Mouse (Mus musculus) heart, postnatal 36 days (tissue): Measurements from ENCODE around the gene Gapdh. TPM values are rescaled to one million over a fixed set of nuclear protein-coding genes. Genes with fewer than 3 reads are reported as not detected.
A peak's percentile ranks its signal among the peaks of the same experiment; 100 is the strongest.
"Not testable (repeated sequence)": the region's sequence is repeated elsewhere in the genome, so short reads cannot be mapped to it uniquely, and the experiment has no call there.

Experiments used
- DNase-seq, 2 experiments: peaks; one replicate each; pipeline ENCODE4 v3.0.0; 2021 to 2022
- intact Hi-C: fragments of 180-260 bp; cut with DNase I; formaldehyde crosslinking; loops from one replicate; pipeline ENCODE4 v1.15.1; 2025
- total RNA-seq, 2 experiments: library from RNA; stranded (reverse); gene quantifications; 2 replicates each; pipeline ENCODE4 v1.2.3; 2021

The Gapdh gene
- total RNA-seq, 2 experiments from 2014 or later: 4,473 to 4,723 TPM

- no peak for DNase-seq
- intact Hi-C loops: no loop called here
These were observed 6.2 kb upstream of the Gapdh start for GRCm38 (mm10) chr6:125172474-125172873.

- intact Hi-C loops: no loop called here
- no peak for DNase-seq
These were observed 3.9 kb upstream of the Gapdh start for GRCm38 (mm10) chr6:125170194-125170593.

DNA sequence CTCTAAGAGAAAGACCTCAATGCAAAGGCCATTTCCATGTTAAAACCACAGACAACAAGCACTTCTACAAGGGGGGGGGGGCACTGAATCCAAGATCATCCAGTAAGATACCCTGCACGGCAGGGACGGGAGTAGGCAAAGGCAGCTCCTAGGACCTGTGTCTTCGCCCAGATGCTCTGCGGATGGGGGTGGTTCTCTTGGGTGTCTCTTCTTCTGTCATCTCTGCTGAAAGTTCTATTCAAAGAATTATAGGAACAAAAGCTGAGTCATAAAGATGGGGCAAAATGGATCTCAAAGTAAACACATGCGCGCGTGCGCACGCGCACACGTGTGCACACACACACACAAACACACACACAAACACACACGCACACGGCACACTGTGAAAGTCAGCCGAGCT, 1.8 kb upstream of the Gapdh start:
- intact Hi-C loops: loop anchor here (2.0 kb wide), 1 partner anchor 23 kb away; the partner anchor contains the start of genes Mrpl51 and Ncapd2
- no peak for DNase-seq

- intact Hi-C loops: no loop called here
- DNase-seq: peak in 1 of 2 experiments; percentile 61
These were observed 789 bp upstream of the Gapdh start for GRCm38 (mm10) chr6:125166861-125167650.

DNA sequence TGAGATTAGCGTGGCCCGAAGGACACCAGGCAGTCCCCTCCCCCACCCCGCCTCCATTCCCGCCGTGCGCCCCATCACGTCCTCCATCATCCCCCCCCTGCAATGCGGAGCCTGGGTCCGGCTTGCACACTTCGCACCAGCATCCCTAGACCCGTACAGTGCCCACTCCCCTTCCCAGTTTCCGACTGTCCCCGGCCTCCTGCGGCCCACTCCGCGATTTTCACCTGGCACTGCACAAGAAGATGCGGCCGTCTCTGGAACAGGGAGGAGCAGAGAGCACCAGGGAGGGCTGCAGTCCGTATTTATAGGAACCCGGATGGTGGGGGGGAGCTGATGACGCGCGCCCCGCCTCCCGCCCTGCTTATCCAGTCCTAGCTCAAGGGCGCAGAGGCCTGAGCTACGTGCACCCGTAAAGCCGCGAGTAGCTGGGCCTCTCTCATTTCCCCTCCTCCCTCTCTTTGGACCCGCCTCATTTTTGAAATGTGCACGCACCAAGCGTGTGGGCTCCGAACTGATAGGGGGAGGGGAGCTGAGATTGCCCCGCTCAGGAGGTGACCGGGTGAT, 857 bp downstream of the Gapdh start:
- peak; percentile 96 for DNase-seq
- intact Hi-C loops: loop anchor here (2.0 kb wide), 2 partner anchors 17 to 35 kb away; partner anchors contain the start of gene Nop2

GRCm38 (mm10) chr6:125164672-125165327, 1.5 kb downstream of the Gapdh start:
- intact Hi-C loops: loop anchor here (2.0 to 5.0 kb wide), 4 partner anchors 16 to 108 kb away; partner anchors contain the start of gene Nop2
- DNase-seq: peak; percentile 54 to 67

DNA sequence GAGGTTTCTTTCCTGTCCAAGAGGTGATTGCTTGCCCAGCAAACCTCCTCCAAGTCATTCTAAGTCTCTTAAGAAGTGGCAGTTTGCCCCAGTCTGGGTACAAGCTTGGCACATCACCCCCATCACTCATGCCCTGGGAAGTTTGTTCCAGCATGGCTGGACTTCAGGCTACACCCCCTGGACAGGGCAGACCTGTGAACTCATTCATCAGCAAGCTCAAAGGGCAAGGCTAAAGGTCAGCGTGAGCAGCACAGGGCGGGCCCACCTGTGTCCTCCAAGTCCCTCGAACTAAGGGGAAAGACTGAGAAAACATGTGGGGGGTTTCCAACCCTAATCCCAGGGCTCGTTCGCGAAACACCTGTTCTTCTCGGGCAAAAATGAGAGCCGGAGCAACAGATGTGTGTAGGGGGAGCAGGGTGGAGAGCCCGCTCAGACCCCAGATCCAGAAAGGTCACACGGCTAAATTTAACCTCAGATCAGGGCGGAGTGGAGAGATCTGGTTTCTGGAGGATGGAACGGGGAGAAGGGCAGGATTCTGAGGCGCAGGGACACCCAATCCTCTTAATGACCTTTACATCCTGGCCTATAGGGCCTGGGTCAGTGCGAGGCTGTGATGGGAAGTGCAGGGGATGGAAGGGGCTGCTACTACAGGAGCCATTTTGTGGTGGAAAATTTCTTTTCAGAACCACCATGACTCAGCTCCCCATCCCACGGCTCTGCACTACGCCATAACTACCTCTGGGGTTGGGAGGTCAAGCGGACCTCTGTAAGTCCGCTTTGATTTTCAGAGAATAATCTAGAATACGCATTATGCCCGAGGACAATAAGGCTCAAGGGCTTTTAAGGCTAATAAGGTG, 2.2 kb downstream of the Gapdh start:
- DNase-seq: peak; percentile 37 to 38
- intact Hi-C loops: loop anchor here (2.0 to 5.0 kb wide), 4 partner anchors 15 to 108 kb away; partner anchors contain the start of gene Nop2

GRCm38 (mm10) chr6:125162615-125163305, 3.5 kb downstream of the Gapdh start:
- DNase-seq: not testable (repeated sequence)
- intact Hi-C loops: loop anchor here (5.0 kb wide), 2 partner anchors 65 to 110 kb away; no protein-coding TSS in a partner anchor

DNA sequence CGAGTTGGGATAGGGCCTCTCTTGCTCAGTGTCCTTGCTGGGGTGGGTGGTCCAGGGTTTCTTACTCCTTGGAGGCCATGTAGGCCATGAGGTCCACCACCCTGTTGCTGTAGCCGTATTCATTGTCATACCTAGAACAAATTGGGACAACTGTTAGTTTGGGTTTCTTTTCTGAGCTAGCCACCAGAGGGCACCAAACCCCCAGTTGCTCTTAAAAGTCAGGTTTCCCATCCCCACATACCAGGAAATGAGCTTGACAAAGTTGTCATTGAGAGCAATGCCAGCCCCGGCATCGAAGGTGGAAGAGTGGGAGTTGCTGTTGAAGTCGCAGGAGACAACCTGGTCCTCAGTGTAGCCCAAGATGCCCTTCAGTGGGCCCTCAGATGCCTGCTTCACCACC, 4.3 kb downstream of the Gapdh start:
- intact Hi-C loops: loop anchor here (5.0 kb wide), 2 partner anchors 65 to 110 kb away; no protein-coding TSS in a partner anchor
- DNase-seq: peak; percentile 71 to 76

DNA sequence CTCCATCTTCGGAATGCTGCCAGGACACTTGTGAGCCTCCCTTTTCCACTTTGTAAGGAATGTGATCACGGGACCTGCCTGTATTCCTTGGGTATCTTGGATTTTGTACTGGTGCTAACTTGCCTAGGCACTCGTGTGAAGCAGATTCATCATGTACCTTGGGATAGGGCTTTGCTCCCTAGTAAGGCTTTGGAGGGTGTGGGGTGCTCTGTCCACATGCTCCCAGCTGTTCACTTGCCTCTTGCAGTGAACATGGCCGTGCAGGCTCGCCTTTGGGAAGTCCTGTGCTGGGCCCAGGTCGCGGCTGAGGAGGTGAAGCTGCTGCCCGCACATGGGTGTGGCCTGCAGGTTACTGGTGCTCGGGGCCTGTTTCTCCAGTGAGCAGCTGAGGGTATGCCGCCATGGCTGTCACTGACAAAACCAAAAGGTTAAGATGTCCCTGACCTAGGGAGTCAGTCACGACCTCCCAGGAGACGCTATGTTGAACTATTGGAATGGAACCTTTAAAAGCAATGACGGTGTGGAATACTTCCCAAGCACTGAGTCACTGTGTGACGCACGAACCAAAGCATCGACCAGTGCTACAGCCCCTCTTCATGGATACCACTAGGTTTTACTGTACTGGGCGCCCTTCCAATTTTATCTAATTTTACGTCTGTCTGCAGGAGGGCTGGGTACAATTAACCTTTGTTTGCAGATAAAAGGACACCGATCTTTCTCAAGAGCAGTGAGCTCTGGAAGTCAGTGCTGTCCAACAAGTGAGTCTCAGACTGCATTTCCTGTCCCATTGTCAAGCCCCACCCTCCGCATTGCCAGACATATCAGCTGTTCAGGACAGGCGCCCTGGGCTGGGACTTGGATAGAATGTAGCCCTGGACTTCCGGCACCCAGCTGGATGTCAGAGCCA, 5.2 kb downstream of the Gapdh start:
- intact Hi-C loops: loop anchor here (5.0 kb wide), 2 partner anchors 66 to 111 kb away; no protein-coding TSS in a partner anchor
- DNase-seq: peak; percentile 70 to 77

- DNase-seq: peak in 1 of 2 experiments; percentile 31
- intact Hi-C loops: loop anchor here (5.0 kb wide), 2 partner anchors 67 to 112 kb away; no protein-coding TSS in a partner anchor
These were observed 5.8 kb downstream of the Gapdh start for GRCm38 (mm10) chr6:125160558-125160853.

DNA sequence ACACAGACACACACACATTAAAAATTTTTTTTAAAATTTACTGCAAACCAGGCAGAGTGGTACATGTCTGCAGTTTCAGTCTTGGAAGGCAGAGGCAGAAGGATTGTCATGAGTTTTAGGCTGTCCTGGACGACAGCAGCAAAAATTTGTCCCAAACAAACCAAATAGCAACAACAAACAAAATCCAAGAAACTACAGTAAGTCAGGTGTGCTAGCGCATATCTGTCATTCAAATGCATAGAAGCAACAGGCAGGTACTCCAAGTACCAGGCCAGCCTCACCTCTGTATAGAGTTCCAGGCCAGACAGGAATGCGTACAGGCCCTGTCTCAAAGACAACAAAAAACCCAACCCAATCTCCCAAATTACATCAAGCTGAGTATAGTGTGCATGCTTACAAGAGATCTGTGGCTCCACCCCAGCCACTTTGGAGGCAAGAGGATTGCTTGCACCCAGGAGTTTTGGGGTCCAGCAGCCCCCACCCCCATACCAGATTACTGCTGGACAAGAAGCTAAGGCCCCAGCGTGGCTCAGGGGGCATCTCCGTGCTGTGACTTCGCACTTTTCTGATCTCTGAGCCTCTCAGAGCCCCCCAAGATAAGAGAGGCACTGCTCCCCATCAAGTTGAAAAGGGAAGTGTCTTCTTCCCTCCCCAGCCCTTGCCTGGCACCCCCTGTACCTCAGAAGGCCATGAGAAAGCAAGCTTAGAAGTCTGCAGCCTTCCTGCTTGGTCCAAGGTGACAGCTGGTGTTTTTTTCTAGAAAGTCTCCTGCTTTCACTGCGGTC, 6.3 kb downstream of the Gapdh start:
- intact Hi-C loops: loop anchor here (5.0 kb wide), 2 partner anchors 67 to 112 kb away; no protein-coding TSS in a partner anchor
- DNase-seq: no peak

DNA sequence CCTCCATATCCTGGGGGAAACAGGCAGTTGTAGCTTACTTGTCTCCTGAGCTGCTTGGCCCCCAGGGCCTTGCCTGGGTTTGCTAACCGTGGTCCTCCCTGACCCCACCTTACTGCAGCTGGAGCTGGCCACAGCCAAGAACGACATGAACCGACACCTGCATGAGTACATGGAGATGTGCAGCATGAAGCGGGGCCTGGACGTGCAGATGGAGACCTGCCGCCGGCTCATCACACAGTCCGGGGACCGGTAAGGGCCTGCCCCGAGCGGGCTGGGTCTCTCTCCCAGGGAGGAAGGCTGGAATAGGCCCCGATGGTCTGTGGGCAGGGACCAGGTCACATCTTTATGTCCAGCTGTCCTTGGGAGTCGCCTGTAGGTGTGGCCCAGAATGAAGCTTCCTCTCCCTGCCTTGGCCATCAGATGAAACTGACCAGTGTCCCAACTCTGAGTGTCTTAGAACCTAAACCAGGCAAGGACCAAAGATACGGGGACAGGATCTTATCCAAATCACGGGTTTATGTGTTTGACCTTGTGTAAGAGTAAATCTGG, 7.2 kb downstream of the Gapdh start:
- no peak for DNase-seq
- intact Hi-C loops: no loop called here

- no peak for DNase-seq
- intact Hi-C loops: no loop called here
These were observed 9.2 kb downstream of the Gapdh start for GRCm38 (mm10) chr6:125156903-125157614.

DNA sequence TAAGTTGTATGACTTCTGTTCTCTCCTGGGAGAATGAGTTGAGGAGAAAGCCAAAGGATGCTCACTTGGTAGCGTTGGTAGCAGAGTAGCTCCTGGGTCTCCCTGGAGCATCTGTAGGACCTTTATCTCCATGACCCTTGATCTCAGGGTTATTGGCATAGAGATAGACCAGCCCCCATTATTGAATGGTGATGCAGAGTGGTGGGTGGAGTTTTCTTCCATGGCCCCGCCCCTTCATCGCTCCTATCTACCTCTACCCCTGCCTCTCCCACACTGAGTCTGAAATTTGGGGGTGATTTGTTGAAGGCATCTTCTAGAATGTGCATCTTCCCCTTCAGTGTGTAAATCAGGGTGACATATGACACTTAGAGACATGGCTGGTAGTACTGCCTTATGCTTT, 9.8 kb downstream of the Gapdh start:
- intact Hi-C loops: no loop called here
- DNase-seq: no peak

- intact Hi-C loops: no loop called here
- no peak for DNase-seq
These were observed 11.0 kb downstream of the Gapdh start for GRCm38 (mm10) chr6:125155262-125155661.

- no peak for DNase-seq
- intact Hi-C loops: no loop called here
These were observed 11.7 kb downstream of the Gapdh start for GRCm38 (mm10) chr6:125154550-125154949.
